Mouse (Mus musculus) kidney, adult 8-10 months (tissue): ENCODE data around the gene Slc6a15.

Experiments used
- DNase-seq, 2 experiments: peaks; one replicate each; pipeline ENCODE4 v3.0.0; 2022

Slc6a15 gene

DNA sequence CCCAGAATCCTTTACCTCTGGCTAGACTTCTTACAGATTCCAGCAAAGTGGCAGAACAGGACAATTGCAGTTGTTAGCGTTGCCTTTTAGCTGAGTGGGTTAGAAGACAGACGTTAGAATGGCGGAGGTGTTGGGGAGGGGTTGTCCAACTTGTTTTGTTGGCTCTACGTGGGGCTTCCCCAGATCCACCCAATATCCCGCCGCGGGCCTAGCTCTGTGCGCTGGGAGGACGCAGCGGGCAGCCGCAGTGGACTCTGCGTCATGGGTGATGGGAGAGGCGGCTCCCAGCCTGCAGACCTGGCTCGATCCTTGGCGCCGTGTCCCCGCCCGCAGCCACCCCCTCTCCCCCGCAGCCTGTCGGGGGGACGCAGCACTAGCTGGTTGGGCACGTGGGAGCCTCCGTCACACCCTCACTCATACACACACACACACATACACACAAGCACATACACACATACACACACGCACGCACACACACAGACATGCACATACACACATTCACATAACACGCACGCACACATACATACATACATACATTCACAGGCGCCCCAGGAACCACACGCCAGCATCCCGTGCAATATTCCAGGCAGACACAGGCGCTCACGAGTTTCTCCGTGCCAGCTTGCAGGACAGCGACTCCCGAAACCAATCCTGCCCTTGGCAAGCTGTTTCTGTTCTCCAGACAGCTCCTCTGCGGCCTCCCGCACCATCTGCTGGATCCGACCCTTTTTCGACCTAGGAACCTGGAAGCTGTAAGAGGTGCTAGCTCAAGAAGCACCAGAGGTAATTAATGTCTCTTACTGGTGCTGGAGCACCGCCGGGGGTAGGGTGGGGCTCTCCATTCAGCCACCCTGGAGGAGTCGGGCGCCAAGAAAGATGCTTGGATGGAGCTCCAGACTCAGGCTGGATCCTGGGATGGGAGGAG is at the start of gene Slc6a15:
Slc6a15 (plus strand) TSS at position 413 of the 925 bp plus-strand sequence.
- peak; percentile 21 to 23 for DNase-seq

DNA sequence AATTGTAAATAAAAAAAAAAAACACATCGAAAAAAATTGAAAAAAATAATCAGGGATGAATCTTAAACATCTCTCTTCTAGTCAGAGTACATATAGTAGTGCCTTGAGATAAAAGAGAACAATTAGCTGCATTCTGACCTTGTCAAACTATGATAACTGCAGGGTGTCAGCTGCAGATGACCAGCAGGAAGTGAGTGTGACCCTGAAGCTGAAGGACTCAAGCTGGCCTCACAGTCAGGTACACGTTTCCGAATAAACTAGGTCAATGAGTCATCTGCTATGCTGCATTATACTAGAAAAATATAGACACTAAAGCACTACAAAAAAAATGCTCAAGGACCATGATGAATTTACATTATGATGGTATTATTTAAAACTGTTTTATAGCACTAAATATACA is 45.6 kb upstream of the Slc6a15 start:
- DNase-seq = no peak

DNA sequence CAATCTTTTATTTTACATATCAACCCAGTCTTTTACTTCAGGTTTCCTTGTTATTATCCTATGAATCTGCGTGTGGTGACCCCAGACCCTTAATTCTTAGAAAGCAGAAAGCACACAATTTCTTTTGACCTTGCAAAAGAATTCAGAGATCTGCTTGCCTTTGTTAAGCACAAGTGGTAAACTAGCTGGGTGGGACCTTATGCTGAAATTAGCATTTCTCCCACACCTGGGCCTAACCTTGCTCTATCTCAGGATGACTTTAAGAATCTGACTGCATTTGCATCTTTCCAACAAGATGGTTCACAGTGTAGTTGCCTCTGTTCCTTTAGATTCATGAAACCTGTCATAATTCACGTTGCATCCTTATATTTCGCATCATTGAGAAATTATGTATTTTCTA is 44.2 kb upstream of the Slc6a15 start:
- no peak for DNase-seq

DNA sequence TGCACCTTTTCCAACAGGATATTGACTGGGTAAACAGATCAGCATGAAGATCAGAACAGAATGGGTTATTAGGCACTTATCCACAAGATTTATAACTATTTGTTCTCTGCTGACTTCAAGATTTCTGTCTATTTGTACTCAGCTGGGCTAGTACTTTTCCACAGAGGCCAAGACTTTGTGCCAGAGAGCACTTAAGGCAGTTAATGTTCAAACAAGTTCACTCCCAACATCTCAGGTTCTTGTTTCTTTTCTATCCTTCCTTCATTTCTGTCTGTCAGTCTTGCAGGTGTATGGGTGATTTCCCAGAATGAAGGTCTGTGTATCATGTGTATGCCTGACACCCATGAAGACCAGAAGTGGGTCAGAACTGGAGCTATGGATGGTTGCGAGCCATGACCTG is 33.3 kb upstream of the Slc6a15 start:
- DNase-seq = peak; percentile 49 to 61

DNA sequence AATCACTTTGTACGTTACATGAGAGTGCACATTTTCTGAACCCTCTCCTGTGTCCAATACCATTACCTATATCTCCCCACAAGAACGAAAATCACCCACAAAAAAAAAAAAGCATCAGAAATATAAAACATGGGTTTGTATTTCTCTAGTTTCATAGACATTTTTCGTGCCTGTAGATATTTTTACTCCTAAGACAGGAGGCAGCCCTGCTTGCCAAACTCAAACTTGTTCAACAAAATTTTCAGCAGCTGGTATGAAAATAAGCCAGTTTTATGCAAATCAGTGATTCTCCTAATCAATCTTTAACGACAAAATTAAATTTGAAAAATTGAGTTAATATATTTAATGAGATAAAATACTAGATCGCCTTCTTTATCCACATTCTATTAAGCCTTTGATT is 27.7 kb upstream of the Slc6a15 start:
- DNase-seq = no peak

DNA sequence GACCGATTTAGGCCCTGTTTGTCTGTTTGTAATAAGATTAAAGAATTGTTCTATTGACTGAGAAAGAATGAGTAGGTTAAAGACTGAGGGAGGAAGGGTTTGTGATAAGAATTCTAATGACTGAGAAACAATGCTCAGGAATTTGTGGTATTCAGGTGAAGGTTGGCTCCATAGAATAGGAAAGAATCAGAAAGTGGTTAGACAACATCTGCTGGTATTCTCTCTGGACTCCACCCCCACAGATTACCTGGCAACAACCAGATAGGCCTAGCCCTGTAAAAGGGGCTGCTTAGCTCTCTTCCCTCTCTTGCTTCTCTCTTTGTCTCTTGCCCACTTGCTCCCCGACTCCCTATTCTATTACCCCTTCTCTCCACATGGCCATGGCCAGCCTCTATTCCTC is 20.8 kb upstream of the Slc6a15 start:
- no peak for DNase-seq

DNA sequence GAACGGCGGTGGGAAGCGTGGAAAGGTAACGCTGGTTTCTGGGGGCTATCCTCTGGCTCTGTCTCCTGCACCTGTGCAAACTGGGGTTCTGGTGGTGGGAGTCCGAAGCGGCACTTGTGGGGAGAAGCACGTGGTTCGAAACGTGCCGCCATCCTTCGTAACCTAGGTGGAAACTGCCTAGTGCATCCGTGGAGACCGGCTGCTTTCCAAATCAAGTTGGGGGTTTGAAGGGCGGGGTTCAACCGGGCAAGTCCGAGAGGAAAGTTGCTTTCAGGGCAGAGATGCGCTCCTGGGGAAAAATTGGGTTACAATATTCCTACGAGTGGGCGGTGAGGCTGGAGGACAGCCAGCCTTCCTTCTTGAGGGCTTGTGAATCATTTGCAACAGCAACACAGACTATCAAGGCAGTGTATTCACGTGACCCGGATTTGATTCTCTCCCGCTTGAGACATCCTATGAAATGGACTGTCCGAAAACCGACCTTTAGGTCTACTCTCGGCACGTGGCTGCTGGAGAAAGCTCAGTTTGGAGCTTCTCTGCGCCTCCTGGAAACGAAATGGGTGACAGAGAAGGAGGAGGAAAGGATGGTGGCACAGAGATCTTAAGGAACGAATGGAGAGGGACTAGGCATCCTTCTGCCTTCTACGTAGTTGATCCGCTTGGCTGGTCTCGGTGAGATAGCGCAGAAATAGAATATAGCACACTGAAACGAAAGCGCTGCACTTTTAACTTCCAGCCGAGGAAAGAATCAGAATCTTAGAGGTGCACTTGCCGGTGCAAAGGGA is 905 bp downstream of the Slc6a15 start:
- peak; percentile 56 to 57 for DNase-seq

DNA sequence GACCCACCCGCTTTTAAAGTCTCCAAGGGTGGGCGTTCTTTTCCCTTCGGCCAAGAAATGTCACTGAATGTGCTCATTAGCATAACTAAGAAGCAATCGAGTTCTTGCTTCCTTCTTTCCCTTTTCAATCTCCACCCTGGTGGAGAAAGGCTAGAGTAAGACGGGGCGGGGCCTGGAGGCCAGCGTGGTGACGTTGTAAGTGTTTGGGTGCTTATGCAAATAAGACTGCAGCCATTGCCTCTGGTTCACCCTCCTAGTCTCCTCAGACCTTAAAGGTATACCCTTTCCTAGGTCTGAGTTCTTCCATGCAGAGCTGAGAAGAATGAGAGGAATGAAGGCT is 1.5 kb downstream of the Slc6a15 start:
- DNase-seq = peak; percentile 79 to 82

DNA sequence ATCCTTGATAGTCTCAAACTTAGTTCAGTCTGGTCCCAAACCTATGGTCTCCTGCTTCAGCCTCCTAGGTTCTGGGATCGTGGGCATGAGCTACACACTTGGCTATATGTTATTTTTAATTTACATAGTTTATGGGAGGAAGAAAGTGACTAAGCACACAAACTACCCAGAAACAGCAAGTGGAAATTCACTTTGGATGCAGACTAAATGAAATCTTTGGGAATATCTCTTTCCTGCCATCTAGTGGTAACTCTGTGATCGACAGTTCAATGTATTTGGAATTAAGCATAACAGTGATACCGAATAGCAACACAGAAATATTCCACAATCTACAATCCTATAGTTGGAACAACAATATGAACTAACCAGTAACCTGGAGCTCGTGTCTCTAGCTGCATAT is 34.6 kb downstream of the Slc6a15 start:
- DNase-seq = peak in 1 of 2 experiments; percentile 6

DNA sequence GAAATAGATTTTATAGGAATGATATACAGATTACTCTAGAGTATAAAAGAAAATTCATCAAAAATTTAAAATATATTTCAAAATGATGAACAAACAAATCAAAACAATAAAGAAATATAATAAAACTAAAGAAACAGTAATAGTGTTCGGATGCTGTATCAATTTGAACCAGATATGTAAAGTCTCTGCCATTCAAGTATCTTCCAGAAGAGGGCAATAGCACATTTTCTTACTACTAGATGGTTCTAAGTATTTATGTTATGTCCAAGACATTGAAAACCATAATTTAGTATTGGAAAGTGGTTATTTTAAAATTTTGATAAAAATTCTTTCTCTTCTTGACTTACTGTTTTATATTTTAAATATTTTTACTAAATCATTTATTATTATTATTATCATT is 60.1 kb downstream of the Slc6a15 start:
- no peak for DNase-seq

DNA sequence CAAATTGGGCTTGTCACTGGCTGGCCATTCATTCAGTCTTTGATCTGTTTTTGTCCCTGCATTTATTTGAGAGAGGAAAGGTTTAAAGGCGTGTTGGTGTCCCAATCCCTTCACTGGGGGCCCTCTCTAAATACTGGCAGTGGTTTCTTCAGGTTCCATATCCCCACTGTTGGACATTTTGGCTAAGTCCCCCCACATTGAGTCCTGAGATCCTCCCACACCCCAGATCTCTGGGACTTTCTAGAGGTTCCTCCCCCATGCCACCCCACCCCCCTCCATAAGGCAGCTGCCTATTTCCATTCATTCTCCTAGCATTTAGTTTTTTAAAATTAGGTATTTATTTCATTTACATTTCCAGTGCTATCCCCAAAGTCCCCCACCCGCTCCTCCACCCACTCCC is 75.0 kb downstream of the Slc6a15 start:
- no peak for DNase-seq

DNA sequence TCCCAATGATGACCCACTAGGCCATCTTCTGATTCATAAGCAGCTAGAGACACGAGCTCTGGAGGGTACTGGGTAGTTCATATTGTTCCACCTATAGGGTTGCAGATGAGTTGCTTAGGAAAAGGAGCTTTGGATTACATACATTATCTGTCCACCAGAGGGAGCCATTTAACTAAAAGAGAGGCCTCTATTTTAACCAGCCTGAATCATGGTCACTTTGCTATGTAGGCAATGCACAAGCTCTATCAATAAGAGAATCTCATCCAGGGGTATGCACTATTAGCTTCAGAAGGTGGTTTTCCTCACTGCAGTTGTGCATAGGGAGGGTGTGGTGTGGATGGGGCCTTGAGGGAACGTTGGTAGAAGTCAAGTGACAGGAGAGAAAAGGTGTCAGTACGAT is 75.5 kb downstream of the Slc6a15 start:
- DNase-seq = peak in 1 of 2 experiments; percentile 8

DNA sequence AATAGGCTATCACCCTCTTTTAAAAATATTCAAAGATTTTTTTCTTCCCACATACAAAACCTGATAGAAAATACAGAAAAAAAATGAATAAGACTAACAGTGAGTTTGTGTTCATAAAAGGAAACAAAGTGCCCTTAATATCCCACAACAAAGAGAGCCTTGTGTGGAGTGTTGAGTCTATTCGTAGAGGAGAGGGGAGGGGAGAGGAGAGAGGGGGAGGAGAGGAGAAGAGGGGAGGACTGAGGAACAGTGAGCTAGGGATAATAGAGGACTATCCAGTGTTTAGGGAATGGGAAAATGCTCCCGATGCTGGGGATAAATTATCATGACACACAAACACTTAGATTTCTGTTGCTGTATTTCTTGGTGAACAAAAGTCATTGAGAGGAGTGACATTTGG is 80.8 kb downstream of the Slc6a15 start:
- DNase-seq = no peak

DNA sequence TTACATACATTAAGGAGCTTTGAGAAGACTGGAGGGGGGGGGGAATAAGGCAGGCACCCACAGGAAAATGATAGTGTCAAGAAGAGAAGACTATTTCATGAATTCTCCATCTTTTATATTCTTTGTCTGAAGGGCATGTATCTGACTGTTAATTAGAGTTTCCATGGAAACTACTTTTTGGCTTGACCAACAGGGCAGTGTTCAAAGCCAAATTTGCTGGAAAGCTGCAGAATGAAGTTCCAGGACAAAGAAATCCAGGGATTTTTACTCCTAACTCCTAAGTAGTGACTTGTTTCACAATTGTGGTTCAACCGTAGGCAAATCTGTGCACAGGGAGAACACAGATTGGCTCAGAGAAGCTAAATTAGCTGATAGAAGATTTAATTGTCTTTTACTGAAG is 90.3 kb downstream of the Slc6a15 start:
- no peak for DNase-seq
